Mouse (Mus musculus) thymus, adult 2 months (tissue): Measurements from ENCODE around the gene Acta1. TPM values are rescaled to one million over a fixed set of nuclear protein-coding genes. Genes with fewer than 3 reads are reported as not detected.

Source experiments
- DNase-seq: peaks from one replicate; pipeline ENCODE4 v3.0.0; 2021
- H3K27ac ChIP-seq: fragments of 200-500 bp; 2 replicates; pipeline ENCODE4 v1.5.1; 2012; ENCODE audit warnings: low read length, control low read depth; ENCODE audit not compliant: control insufficient read depth, insufficient read depth
- H3K27me3 ChIP-seq: fragments of 200-500 bp; 2 replicates; pipeline ENCODE4 v1.6.1; 2012; ENCODE audit warnings: mild to moderate bottlenecking, low read length, moderate library complexity, mixed read lengths; ENCODE audit not compliant: control insufficient read depth, insufficient read depth
- H3K36me3 ChIP-seq: fragments of 200-500 bp; 2 replicates; pipeline ENCODE4 v1.6.1; 2012; ENCODE audit warnings: mild to moderate bottlenecking, low read length, moderate library complexity; ENCODE audit not compliant: control insufficient read depth, insufficient read depth
- H3K4me1 ChIP-seq: fragments of 200-500 bp; replicated peaks from 2 replicates; pipeline ENCODE4 v1.6.1; 2012; ENCODE audit warnings: low read length; ENCODE audit not compliant: control insufficient read depth, insufficient read depth
- H3K4me3 ChIP-seq: fragments of 200-500 bp; 2 replicates; pipeline ENCODE4 v1.5.1; 2012; ENCODE audit warnings: mild to moderate bottlenecking, low read length, control low read depth, moderate library complexity; ENCODE audit not compliant: control insufficient read depth, insufficient read depth
- CTCF ChIP-seq: fragments of 200-500 bp; IDR thresholded peaks from 2 replicates; pipeline ENCODE4 v1.5.1; 2012; ENCODE audit warnings: mild to moderate bottlenecking, control low read depth, low read length, moderate library complexity, borderline replicate concordance; ENCODE audit not compliant: control insufficient read depth, poor library complexity, insufficient read depth; ENCODE audit errors: extremely low read depth
- POLR2A ChIP-seq: fragments of 200-500 bp; IDR thresholded peaks from 2 replicates; pipeline ENCODE4 v1.6.1; 2012; ENCODE audit warnings: mild to moderate bottlenecking, low read length, control low read depth, moderate library complexity; ENCODE audit not compliant: control insufficient read depth, poor library complexity, insufficient read depth; ENCODE audit errors: extremely low read depth
- WGBS: fragments of 180-500 bp; shearing (Covaris S2); methylation state at CpG from one replicate; pipeline ENCODE4 v1.1.7; 2018; 5-methylcytosine and 5-hydroxymethylcytosine counted together
- polyA plus RNA-seq: library from polyadenylated mRNA; depleted of rRNA; stranded (reverse); fragments of >200 nt; gene quantifications from 2 replicates; pipeline ENCODE4 v1.2.3, GENCODE M21; 2012

Acta1 gene
- polyA plus RNA-seq, 1 experiment: 13.3 TPM

GRCm38 (mm10) chr8:123895230-123895629 lies 679 bp upstream of the Acta1 start:
- Histone ChIP-seq H3K4me3 (no peak overlapping the region), H3K27ac (no peak overlapping the region), H3K36me3 (no peaks in the 10 kb centered on the region), H3K27me3 (peaks cover 20% of the 10 kb centered on the region; the same call in 1 of the 2 replicates), H3K4me1 (no peaks in the 10 kb centered on the region; the same call in 1 of the 2 replicates)
- no peak for TF ChIP-seq CTCF
- no peak for TF ChIP-seq POLR2A
- 72% methylated on average over 4 of the region's 4 CpGs for WGBS
- DNase-seq: no peak

DNA sequence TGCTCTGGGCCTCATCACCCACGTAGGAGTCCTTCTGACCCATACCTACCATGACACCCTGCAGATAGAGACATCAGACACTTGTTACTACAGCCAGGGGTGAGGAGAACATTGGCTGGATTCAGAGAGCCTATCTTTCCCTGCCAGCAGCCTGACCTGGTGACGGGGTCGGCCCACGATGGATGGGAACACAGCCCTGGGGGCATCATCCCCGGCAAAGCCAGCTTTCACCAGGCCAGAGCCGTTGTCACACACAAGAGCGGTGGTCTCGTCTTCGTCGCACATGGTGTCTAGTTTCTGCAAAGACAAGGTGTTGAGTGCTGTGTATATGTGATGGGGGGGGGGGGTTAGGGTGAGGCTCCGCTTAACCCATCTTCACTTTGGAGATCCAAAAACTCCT lies 1.1 kb downstream of the Acta1 start:
- no peak for TF ChIP-seq POLR2A
- no peak for TF ChIP-seq CTCF
- Histone ChIP-seq H3K4me3 (no peak overlapping the region), H3K27me3 (peaks cover 24% of the 10 kb centered on the region), H3K36me3 (no peaks in the 10 kb centered on the region), H3K4me1 (no peaks in the 10 kb centered on the region; the same call in 1 of the 2 replicates), H3K27ac (no peak overlapping the region)
- WGBS: 88% methylated on average over 11 of the region's 11 CpGs
- no peak for DNase-seq

DNA sequence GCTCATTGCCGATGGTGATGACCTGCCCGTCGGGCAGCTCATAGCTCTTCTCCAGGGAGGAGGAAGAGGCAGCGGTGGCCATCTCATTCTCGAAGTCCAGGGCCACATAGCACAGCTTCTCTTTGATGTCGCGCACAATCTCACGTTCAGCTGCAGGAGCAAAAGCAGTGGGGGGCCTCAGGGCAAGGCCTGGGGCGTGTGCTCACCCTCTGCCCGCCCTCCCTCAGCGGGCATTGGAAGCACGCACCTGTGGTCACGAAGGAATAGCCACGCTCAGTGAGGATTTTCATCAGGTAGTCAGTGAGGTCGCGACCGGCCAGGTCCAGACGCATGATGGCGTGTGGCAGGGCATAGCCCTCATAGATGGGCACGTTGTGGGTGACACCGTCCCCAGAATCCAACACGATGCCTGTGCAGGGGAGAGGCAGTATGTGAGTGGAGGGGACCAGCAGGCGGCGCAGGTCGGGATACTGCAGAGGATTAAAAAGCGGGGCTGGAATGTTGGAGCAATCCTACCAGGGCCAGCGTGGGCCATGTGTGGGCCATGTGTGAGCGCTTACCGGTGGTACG lies 1.9 kb downstream of the Acta1 start:
- no peak for DNase-seq
- Histone ChIP-seq H3K36me3 (no peaks in the 10 kb centered on the region), H3K4me3 (no peak overlapping the region), H3K27ac (no peak overlapping the region), H3K27me3 (peaks cover 24% of the 10 kb centered on the region), H3K4me1 (no peaks in the 10 kb centered on the region; the same call in 1 of the 2 replicates)
- 24% methylated on average over 30 of the region's 30 CpGs for WGBS
- TF ChIP-seq CTCF: no peak
- no peak for TF ChIP-seq POLR2A

GRCm38 (mm10) chr8:123891883-123892585 lies 2.5 kb downstream of the Acta1 start:
- no peak for DNase-seq
- Histone ChIP-seq H3K4me1 (no peaks in the 10 kb centered on the region; the same call in 1 of the 2 replicates), H3K36me3 (no peaks in the 10 kb centered on the region), H3K4me3 (no peak overlapping the region), H3K27me3 (peaks cover 24% of the 10 kb centered on the region), H3K27ac (no peak overlapping the region)
- TF ChIP-seq CTCF (no peak), POLR2A (no peak)
- 8% methylated on average over 49 of the region's 49 CpGs for WGBS

GRCm38 (mm10) chr8:123891271-123891670 lies 3.3 kb downstream of the Acta1 start:
- Histone ChIP-seq H3K27ac (no peak overlapping the region), H3K36me3 (no peaks in the 10 kb centered on the region), H3K4me1 (no peaks in the 10 kb centered on the region; the same call in 1 of the 2 replicates), H3K4me3 (no peak overlapping the region), H3K27me3 (peaks cover 24% of the 10 kb centered on the region)
- TF ChIP-seq CTCF (no peak), POLR2A (no peak)
- no peak for DNase-seq
- 2% methylated on average over 11 of the region's 11 CpGs for WGBS

GRCm38 (mm10) chr8:123889797-123890196 lies 4.8 kb downstream of the Acta1 start:
- TF ChIP-seq CTCF (no peak), POLR2A (no peak)
- Histone ChIP-seq H3K4me1 (no peaks in the 10 kb centered on the region; the same call in 1 of the 2 replicates), H3K27ac (no peak overlapping the region), H3K36me3 (no peaks in the 10 kb centered on the region), H3K4me3 (no peak overlapping the region), H3K27me3 (peaks cover 24% of the 10 kb centered on the region)
- DNase-seq: no peak
- WGBS: 80% methylated on average over 4 of the region's 4 CpGs
